Mouse (Mus musculus): Measurements from ENCODE around the gene Olfr341.

DNA sequence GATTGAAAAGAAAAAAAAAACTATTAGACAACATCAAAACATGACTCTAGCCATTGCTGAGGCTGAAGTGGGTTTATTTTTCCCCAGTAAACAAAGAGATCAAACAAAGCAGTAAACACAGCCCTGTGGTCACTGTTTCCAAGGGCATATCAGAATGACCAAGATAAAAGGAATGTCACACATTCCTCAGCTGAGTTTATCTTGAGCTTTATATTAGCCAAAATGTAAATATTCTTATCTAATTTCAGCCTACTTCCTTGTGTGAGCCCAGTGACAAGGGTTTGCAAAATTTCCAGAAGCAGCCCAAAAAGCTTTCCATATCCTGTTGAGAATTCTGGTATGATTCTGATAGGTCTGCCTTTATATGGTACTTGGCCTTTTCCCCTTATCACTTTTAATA is 8.6 kb downstream of the Olfr341 start:
- no peak for TF ChIP-seq RCOR1 (conservative IDR thresholded peaks at IDR 0.05; ENCODE audit: low read depth, low read length)
- no peak for TF ChIP-seq KAT2A (IDR thresholded peaks at IDR 0.05; ENCODE audit: insufficient replicate concordance, low read length)
- TF ChIP-seq CHD2 (IDR thresholded peaks at IDR 0.05; ENCODE audit: low read length) = no peak
